Mouse (Mus musculus): ENCODE measurements around the gene Mtif3.

The Mtif3 gene

GRCm38 (mm10) chr5:146916273-146916672, 47.3 kb downstream of the Mtif3 start:
- DNase-seq (ENCODE audit: low spot score in 2 of 2) = no peak

GRCm38 (mm10) chr5:146914088-146914766, 49.4 kb downstream of the Mtif3 start:
- DNase-seq (ENCODE audit: low spot score in 2 of 2) = peak; percentile 61 to 75

- DNase-seq (ENCODE audit: low spot score in 2 of 2) = no peak
These were observed 50.2 kb downstream of the Mtif3 start for GRCm38 (mm10) chr5:146913355-146913754.

GRCm38 (mm10) chr5:146912206-146912605, 51.4 kb downstream of the Mtif3 start:
- no peak for DNase-seq (ENCODE audit: low spot score in 2 of 2)

GRCm38 (mm10) chr5:146908629-146909028, 55.0 kb downstream of the Mtif3 start:
- no peak for DNase-seq (ENCODE audit: low spot score in 2 of 2)

GRCm38 (mm10) chr5:146907533-146907932, 56.1 kb downstream of the Mtif3 start:
- no peak for DNase-seq (ENCODE audit: low spot score in 2 of 2)

- DNase-seq (ENCODE audit: low spot score in 2 of 2) = peak; percentile 72 to 85
These were observed 58.0 kb downstream of the Mtif3 start for GRCm38 (mm10) chr5:146905486-146906172.

GRCm38 (mm10) chr5:146904404-146904803, 59.2 kb downstream of the Mtif3 start:
- DNase-seq (ENCODE audit: low spot score in 2 of 2) = peak; percentile 69 to 82

All from cerebellum, postnatal 4 days (tissue).